Mouse (Mus musculus) kidney, postnatal 4 days (tissue): ENCODE measurements around the gene H2al1a.

ENCODE experiments used
- DNase-seq, 2 experiments: peaks; one replicate each; pipeline ENCODE4 v3.0.0; 2021; ENCODE audit warnings: mixed read lengths in 2 of 2

H2al1a gene

GRCm38 (mm10) chrX:11346756-11347155 lies 47.7 kb downstream of the H2al1a start:
- no peak for DNase-seq
